Mouse (Mus musculus): Measurements from ENCODE around the gene Dtx3. TPM values are rescaled to one million over a fixed set of nuclear protein-coding genes. Genes with fewer than 3 reads are reported as not detected.
A peak's percentile ranks its signal among the peaks of the same experiment; 100 is the strongest.

Gene Dtx3
- polyA plus RNA-seq, 1 experiment from 2014 or later, result 16.7 TPM

GRCm38 (mm10) chr10:127176228-127176627, 19.3 kb downstream of the Dtx3 start:
- H3K9me3 ChIP-seq (replicated peaks), result no peaks in the 10 kb centered on the region
- ATAC-seq (ENCODE audit: insufficient read depth), result no peak
- H3K9ac ChIP-seq, result no peak overlapping the region
- 34% methylated on average over 3 of the region's 3 CpGs for WGBS (ENCODE audit: insufficient replicate concordance)
- H3K4me1 ChIP-seq (replicated peaks), result peaks cover 45% of the 10 kb centered on the region
- no peak overlapping the region for H3K27ac ChIP-seq (replicated peaks)
- peaks cover 10% of the 10 kb centered on the region for H3K36me3 ChIP-seq (replicated peaks)
- no peak overlapping the region for H3K4me2 ChIP-seq
- H3K4me3 ChIP-seq (replicated peaks), result no peak overlapping the region
- peaks cover 84% of the 10 kb centered on the region for H3K27me3 ChIP-seq

GRCm38 (mm10) chr10:127174170-127174569, 21.4 kb downstream of the Dtx3 start:
- Histone ChIP-seq H3K4me1 (replicated peaks) (peaks cover 47% of the 10 kb centered on the region), H3K27ac (replicated peaks) (no peak overlapping the region), H3K9me3 (replicated peaks) (no peaks in the 10 kb centered on the region), H3K9ac (no peak overlapping the region), H3K27me3 (peaks cover 84% of the 10 kb centered on the region), H3K4me3 (replicated peaks) (no peak overlapping the region), H3K4me2 (no peak overlapping the region), H3K36me3 (replicated peaks) (peaks cover 12% of the 10 kb centered on the region)
- no peak for ATAC-seq (ENCODE audit: insufficient read depth)
- 70% methylated on average over 7 of the region's 7 CpGs for WGBS (ENCODE audit: insufficient replicate concordance)

- Histone ChIP-seq H3K4me1 (replicated peaks) (peaks cover 40% of the 10 kb centered on the region), H3K27me3 (peaks cover 78% of the 10 kb centered on the region), H3K9me3 (replicated peaks) (no peaks in the 10 kb centered on the region), H3K4me2 (no peak overlapping the region), H3K27ac (replicated peaks) (no peak overlapping the region), H3K4me3 (replicated peaks) (no peak overlapping the region), H3K36me3 (replicated peaks) (peaks cover 14% of the 10 kb centered on the region), H3K9ac (no peak overlapping the region)
- 59% methylated on average over 16 of the region's 16 CpGs for WGBS (ENCODE audit: insufficient replicate concordance)
- no peak for ATAC-seq (ENCODE audit: insufficient read depth)
Measured at GRCm38 (mm10) chr10:127173148-127174065, 22.1 kb downstream of the Dtx3 start.

- H3K4me3 ChIP-seq (replicated peaks), result no peak overlapping the region
- H3K27ac ChIP-seq (replicated peaks), result no peak overlapping the region
- H3K4me2 ChIP-seq, result no peak overlapping the region
- H3K4me1 ChIP-seq (replicated peaks), result peaks cover 39% of the 10 kb centered on the region
- 76% methylated on average over 15 of the region's 15 CpGs for WGBS (ENCODE audit: insufficient replicate concordance)
- H3K27me3 ChIP-seq, result peaks cover 76% of the 10 kb centered on the region
- ATAC-seq (ENCODE audit: insufficient read depth), result no peak
- H3K36me3 ChIP-seq (replicated peaks), result peaks cover 14% of the 10 kb centered on the region
- H3K9me3 ChIP-seq (replicated peaks), result no peaks in the 10 kb centered on the region
- H3K9ac ChIP-seq, result no peak overlapping the region
Measured at GRCm38 (mm10) chr10:127171631-127172200, 23.8 kb downstream of the Dtx3 start.

GRCm38 (mm10) chr10:127170837-127171272, 24.7 kb downstream of the Dtx3 start:
- Histone ChIP-seq H3K9ac (peak overlapping the region; percentile 40; the same call in 1 of the 2 replicates), H3K27me3 (peaks cover 76% of the 10 kb centered on the region), H3K4me2 (peak overlapping the region; percentile 83), H3K4me1 (replicated peaks) (peaks cover 46% of the 10 kb centered on the region), H3K9me3 (replicated peaks) (no peaks in the 10 kb centered on the region), H3K36me3 (replicated peaks) (peaks cover 14% of the 10 kb centered on the region), H3K4me3 (replicated peaks) (peak overlapping the region; percentile 56), H3K27ac (replicated peaks) (no peak overlapping the region)
- WGBS (ENCODE audit: insufficient replicate concordance), result 2% methylated on average over 29 of the region's 29 CpGs
- ATAC-seq (ENCODE audit: insufficient read depth), result peak; percentile 66

GRCm38 (mm10) chr10:127170002-127170401, 25.5 kb downstream of the Dtx3 start:
- Histone ChIP-seq H3K36me3 (replicated peaks) (peaks cover 14% of the 10 kb centered on the region), H3K27me3 (peaks cover 76% of the 10 kb centered on the region), H3K9ac (0 out of 2 replicates have a peak overlapping the region, but pooled peaks have one; percentile 40), H3K27ac (replicated peaks) (no peak overlapping the region), H3K4me1 (replicated peaks) (peaks cover 54% of the 10 kb centered on the region), H3K9me3 (replicated peaks) (no peaks in the 10 kb centered on the region), H3K4me3 (replicated peaks) (peak overlapping the region; percentile 56), H3K4me2 (peak overlapping the region; percentile 83)
- WGBS (ENCODE audit: insufficient replicate concordance), result 16% methylated on average over 22 of the region's 22 CpGs
- no peak for ATAC-seq (ENCODE audit: insufficient read depth)

- WGBS (ENCODE audit: insufficient replicate concordance), result 60% methylated on average over 10 of the region's 10 CpGs
- Histone ChIP-seq H3K9ac (no peak overlapping the region), H3K4me1 (replicated peaks) (peaks cover 66% of the 10 kb centered on the region), H3K4me2 (peak overlapping the region; percentile 97), H3K27me3 (peaks cover 78% of the 10 kb centered on the region), H3K27ac (replicated peaks) (peak overlapping the region; percentile 46), H3K36me3 (replicated peaks) (peaks cover 14% of the 10 kb centered on the region), H3K4me3 (replicated peaks) (0 out of 2 replicates have a peak overlapping the region, but pooled peaks have one; percentile 65), H3K9me3 (replicated peaks) (no peaks in the 10 kb centered on the region)
- peak; percentile 8; the same call in 1 of the 2 replicates for ATAC-seq (ENCODE audit: insufficient read depth)
Measured at GRCm38 (mm10) chr10:127167614-127168192, 27.8 kb downstream of the Dtx3 start.

GRCm38 (mm10) chr10:127166771-127167613, 28.5 kb downstream of the Dtx3 start:
- Histone ChIP-seq H3K9ac (peak overlapping the region; percentile 69; the same call in 1 of the 2 replicates), H3K27me3 (peaks cover 77% of the 10 kb centered on the region)
- 25% methylated on average over 15 of the region's 15 CpGs for WGBS (ENCODE audit: insufficient replicate concordance)

GRCm38 (mm10) chr10:127166404-127166715, 29.2 kb downstream of the Dtx3 start:
- Histone ChIP-seq H3K27me3 (peaks cover 71% of the 10 kb centered on the region), H3K9me3 (replicated peaks) (no peaks in the 10 kb centered on the region), H3K4me2 (peak overlapping the region; percentile 97), H3K9ac (peak overlapping the region; percentile 69), H3K4me1 (replicated peaks) (peaks cover 66% of the 10 kb centered on the region), H3K36me3 (replicated peaks) (peaks cover 4% of the 10 kb centered on the region), H3K27ac (replicated peaks) (peak overlapping the region; percentile 76; the same call in 1 of the 2 replicates), H3K4me3 (replicated peaks) (peak overlapping the region; percentile 65)
- ATAC-seq (ENCODE audit: insufficient read depth), result no peak
- whole genome bisulfite sequencing (ENCODE audit: insufficient replicate concordance), result 7% methylated on average over 11 of the region's 11 CpGs

More at GRCm38 (mm10) chr10:127166771-127167613, 28.5 kb downstream of the Dtx3 start:
- peak overlapping the region; percentile 76 for H3K27ac ChIP-seq (replicated peaks)
- peaks cover 11% of the 10 kb centered on the region for H3K36me3 ChIP-seq (replicated peaks)
- H3K9me3 ChIP-seq (replicated peaks), result no peaks in the 10 kb centered on the region
- ATAC-seq (ENCODE audit: insufficient read depth), result no peak
- peaks cover 66% of the 10 kb centered on the region for H3K4me1 ChIP-seq (replicated peaks)
- H3K4me3 ChIP-seq (replicated peaks), result peak overlapping the region; percentile 65
- peak overlapping the region; percentile 97 for H3K4me2 ChIP-seq

- peak overlapping the region; percentile 69 for H3K9ac ChIP-seq
- H3K4me1 ChIP-seq (replicated peaks), result peaks cover 61% of the 10 kb centered on the region
- peak; percentile 69 for ATAC-seq (ENCODE audit: insufficient read depth)
- H3K4me3 ChIP-seq (replicated peaks), result peak overlapping the region; percentile 65
- WGBS (ENCODE audit: insufficient replicate concordance), result under 1% methylated on average over 56 of the region's 56 CpGs
- H3K27ac ChIP-seq (replicated peaks), result peak overlapping the region; percentile 76
- peak overlapping the region; percentile 97 for H3K4me2 ChIP-seq
- peaks cover 66% of the 10 kb centered on the region for H3K27me3 ChIP-seq
- no peaks in the 10 kb centered on the region for H3K9me3 ChIP-seq (replicated peaks)
- 0 out of 2 replicates have a peak, but pooled peaks cover 3% of the 10 kb centered on the region for H3K36me3 ChIP-seq (replicated peaks)
Measured at GRCm38 (mm10) chr10:127165654-127166403, 29.7 kb downstream of the Dtx3 start.

Measured in liver, embryonic 15.5 days (tissue).